Mouse (Mus musculus) brain, adult 10 weeks (tissue): ENCODE results near the gene Rdh13. TPM values are rescaled to one million over a fixed set of nuclear protein-coding genes. Genes with fewer than 3 reads are reported as not detected.

Experiments used
- polyA plus RNA-seq: library from polyadenylated mRNA; stranded (reverse); fragments of 350-450 nt; fragmentation: Illumina TruSeq; extraction: RNeasy Lipid Tissue Mini Kit (QIAGEN cat#74804); gene quantifications from one replicate; pipeline ENCODE4 v1.2.3, GENCODE M21; 2015; ENCODE audit warnings: low read depth, low replicate concordance

Gene Rdh13
- 32.6 TPM for polyA plus RNA-seq

DNA sequence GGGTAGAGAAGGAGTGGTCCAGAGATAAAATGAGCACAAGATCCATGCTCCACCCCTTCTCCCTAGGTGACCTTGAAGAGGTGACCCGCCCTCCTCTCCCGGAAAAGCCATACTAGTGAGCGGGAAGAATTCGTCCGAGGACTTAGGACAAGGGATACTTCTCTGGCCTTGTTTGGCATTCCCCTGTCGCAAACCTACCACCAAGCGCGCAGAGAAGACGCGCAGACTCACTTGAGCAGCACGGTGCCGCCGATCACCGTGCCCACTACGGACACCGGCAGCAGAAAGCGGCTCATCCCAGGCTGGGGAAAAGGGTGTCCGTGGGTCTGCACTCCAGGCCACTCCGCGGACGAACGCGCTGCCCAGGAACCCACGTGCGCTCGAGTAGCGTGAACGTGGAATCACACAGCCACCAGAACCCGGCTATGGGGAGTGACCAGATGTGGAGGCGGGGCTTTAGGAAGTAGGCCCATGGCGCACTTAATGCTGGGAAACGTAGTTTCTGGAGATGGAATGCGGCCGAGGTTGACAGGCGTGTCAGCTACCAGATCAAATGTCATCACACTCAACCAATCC lies at the start of gene Rdh13:
Rdh13 (minus strand) TSS at position 434 of the 576 bp plus-strand sequence.

GRCm38 (mm10) chr7:4460576-4461434 lies 15.4 kb upstream of the Rdh13 start, which contains the start of gene Eps8l1:
Gene Eps8l1, plus strand, starts transcription at chr7:4460674.

GRCm38 (mm10) chr7:4397730-4398129 lies 47.7 kb downstream of the Rdh13 start, which contains the start of gene Gp6:
Gene Gp6, minus strand, starts transcription at chr7:4397744.

Other genes with a start within 250 kb of the Rdh13 start
- 0.28 TPM for gene Lilra5, start 207.9 kb downstream of the Rdh13 start, polyA plus RNA-seq
- not detected for gene Ncr1, start 107.9 kb downstream of the Rdh13 start, polyA plus RNA-seq
- gene Gp6, start 47.9 kb downstream of the Rdh13 start, polyA plus RNA-seq = not detected
- 12.5 TPM for gene Eps8l1, start 15.0 kb upstream of the Rdh13 start, polyA plus RNA-seq
- gene Ppp1r12c, start 56.0 kb upstream of the Rdh13 start, polyA plus RNA-seq = 134 TPM
- gene Tnnt1, start 70.7 kb upstream of the Rdh13 start, polyA plus RNA-seq = 30.2 TPM
- 3.3 TPM for gene Tnni3, start 78.6 kb upstream of the Rdh13 start, polyA plus RNA-seq
- gene Dnaaf3, start 86.8 kb upstream of the Rdh13 start, polyA plus RNA-seq = 1.2 TPM
- gene Syt5, start 101.9 kb upstream of the Rdh13 start, polyA plus RNA-seq = 318 TPM
- gene Ptprh, start 158.4 kb upstream of the Rdh13 start, polyA plus RNA-seq = 0.92 TPM
- 13.2 TPM for gene Tmem86b, start 185.8 kb upstream of the Rdh13 start, polyA plus RNA-seq
- gene Ppp6r1, start 213.4 kb upstream of the Rdh13 start, polyA plus RNA-seq = 99.8 TPM
- 126 TPM for gene Hspbp1, start 239.4 kb upstream of the Rdh13 start, polyA plus RNA-seq
- 257 TPM for gene Brsk1, start 245.0 kb upstream of the Rdh13 start, polyA plus RNA-seq